Mouse (Mus musculus) fibroblast of lung, adult 2 months (primary cell): ENCODE data around the gene Tex14.

Source experiments
- DNase-seq: peaks from one replicate; pipeline ENCODE4 v3.0.0-alpha.2; 2011; ENCODE audit warnings: low read depth

Tex14 gene

GRCm38 (mm10) chr11:87571361-87571950, 166.6 kb downstream of the Tex14 start:
- DNase-seq = no peak

DNA sequence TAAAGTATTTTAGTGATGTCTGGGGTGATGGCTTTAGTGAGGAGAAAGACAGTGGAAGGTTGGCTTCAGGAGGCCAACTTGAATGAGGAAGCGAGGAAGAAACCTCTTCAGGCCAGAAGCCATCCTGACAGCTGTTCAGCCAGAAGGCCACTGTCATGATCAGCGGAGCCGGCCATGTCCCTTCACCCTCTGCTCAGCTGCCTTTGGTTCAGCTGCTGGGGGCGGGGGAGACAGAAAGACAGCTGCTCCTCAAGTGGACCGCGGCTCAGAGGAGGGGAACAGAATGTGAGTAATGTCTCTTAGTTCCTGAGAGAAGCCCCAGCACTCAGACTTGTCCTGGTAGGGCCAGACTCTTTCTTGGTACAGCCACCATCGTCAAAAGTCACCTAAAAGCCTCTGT, 168.9 kb downstream of the Tex14 start:
- DNase-seq = no peak

GRCm38 (mm10) chr11:87574520-87575180, 169.8 kb downstream of the Tex14 start:
- no peak for DNase-seq

DNA sequence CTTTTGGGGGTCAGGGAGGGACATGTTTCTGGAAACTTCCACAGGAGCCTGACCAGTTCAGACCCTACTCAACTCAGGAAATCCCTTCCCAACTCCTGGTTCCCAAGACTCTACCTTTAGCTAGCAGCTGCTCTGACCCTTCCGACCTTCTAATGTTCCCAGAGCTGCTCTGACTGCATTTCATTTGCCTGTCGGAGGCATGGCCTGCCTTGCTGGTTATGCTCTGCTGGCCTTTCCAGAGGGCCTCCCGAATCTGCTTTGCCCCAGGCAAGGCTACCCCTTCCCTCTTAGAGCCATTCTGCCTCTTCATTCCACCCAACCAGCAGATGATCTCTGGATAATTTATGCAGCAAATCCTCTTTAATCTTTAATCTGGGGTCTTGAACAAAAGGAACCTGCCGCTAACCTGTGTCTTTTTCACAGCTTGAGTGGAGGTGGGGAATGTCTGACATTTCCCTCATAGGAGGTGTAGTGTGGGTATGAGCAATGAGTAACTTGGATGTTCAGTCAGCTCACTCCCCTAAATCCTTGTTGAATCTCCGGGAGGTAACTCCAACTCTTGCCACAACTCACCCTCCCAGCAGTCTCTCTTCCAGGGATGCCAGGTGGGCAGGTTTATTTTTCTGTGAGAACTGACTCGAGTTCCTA, 172.9 kb downstream of the Tex14 start:
- no peak for DNase-seq

DNA sequence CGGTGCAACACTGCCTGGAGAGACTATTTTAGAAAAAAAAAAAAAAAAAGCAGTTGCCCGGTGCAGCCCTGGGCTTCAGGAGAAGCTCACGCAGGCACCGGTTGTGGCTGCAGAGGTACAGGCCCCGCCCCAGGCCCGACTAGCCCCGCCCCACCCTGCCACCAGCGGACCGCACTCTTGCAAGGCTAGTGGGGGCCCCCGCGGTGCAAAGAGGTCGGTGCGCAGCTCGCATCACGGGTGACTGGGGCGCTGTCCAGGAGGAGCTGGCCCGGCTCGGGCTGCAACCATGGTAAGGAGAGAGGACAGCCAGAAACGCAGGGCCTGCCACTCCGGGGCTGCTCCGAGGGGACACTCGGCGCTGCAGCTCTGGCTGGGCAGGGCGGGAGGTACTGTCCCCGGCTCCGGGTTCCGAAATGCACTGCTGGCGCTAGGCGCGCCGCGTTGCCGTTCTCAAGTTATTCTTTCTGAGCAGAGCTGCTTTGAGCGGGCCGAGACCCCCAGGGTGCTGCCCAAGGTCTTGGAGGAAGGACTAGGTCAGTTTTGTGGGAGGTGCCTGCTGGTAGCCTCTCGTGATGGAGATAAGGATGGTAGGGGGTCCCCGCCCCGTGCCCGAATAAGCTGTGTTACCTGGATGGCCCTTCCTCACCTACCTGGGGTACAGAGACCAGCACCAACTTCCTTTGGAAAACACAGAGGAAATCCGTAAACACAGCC, 173.5 kb downstream of the Tex14 start:
- DNase-seq = no peak

GRCm38 (mm10) chr11:87578963-87579601, 174.2 kb downstream of the Tex14 start:
- DNase-seq = no peak

DNA sequence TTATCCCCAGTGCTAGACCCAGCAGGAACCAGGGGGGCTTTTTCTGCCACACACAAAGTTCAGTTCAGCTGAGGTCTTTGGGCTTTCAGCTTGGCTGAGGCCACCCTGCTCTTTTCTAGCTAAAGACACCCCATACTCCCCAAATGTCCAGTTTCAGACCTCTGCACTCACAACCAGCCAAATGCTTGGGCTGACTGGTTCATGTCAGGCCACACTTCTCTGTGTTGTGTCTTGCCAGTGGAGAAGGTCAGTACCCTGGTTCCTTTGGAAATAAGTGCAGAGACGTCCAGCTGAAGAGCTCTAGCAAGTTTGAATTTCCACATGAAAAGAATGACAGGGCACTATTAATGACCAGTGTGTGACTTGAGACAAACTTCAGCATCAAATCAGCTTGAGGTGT, 174.8 kb downstream of the Tex14 start:
- DNase-seq = no peak

DNA sequence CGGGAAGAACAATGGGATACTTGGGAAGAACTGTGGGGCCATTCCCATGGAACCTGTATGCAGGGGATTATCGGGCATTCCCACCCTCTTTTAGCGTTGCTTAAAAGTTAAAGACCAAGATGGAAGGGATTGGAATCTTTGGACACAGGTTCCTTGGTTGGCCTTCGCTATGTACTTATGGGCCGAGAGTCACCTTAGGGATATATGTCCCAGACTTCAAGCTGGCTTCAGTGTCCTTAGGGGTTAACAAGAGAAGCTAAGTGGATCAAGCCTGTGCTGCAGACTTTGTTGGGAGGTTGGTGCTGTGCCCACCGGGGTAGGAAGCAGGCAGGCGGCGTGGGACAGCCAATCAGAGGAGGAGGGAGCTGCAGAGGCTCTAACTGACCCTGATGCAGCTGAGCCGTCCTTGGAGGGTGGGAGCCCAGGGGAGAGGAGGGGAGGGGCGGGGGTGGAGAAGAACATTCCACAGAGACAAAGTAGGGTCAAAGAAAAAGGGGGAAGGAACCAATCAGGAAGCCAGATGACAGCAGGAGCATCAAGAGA, 175.7 kb downstream of the Tex14 start:
- no peak for DNase-seq

- DNase-seq = no peak
Measured at GRCm38 (mm10) chr11:87581161-87581865, 176.4 kb downstream of the Tex14 start.

DNA sequence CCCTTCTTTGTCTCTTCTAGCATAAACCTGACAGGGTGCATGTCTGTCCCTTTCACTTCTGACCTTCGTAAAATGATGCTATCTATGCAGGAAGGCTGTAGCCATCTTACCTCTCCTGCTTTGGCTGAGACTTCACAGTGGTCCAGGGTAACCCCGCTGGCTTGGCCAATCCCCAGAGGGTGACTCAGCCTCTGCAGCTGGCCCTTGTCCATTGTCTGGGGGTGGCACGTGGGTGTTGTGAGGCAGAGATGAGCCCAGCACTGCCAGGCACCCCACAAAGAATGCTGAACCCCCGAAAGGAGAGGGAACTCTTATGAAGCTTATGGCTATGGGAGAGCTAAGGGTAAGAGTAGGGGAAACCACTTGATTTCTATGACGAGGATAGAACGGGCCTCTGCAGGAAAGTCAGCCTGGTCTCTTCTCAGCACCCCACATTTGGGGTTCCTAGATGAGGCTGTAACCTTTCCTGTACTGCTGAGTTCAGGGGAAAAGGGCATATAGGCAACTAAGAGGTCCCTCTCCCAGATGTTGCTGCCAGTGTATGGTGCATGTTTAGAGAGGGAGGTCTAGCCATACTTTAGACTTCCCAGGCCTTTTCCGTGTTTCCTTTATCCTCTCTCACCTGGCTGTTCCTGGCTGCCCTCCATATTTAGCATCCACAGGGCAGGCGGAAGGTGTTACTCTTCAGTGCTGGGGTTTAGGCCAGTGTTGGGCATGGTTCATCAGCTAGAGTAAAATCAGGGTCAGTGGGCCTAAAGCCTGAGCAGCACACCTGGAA, 177.3 kb downstream of the Tex14 start:
- no peak for DNase-seq

DNA sequence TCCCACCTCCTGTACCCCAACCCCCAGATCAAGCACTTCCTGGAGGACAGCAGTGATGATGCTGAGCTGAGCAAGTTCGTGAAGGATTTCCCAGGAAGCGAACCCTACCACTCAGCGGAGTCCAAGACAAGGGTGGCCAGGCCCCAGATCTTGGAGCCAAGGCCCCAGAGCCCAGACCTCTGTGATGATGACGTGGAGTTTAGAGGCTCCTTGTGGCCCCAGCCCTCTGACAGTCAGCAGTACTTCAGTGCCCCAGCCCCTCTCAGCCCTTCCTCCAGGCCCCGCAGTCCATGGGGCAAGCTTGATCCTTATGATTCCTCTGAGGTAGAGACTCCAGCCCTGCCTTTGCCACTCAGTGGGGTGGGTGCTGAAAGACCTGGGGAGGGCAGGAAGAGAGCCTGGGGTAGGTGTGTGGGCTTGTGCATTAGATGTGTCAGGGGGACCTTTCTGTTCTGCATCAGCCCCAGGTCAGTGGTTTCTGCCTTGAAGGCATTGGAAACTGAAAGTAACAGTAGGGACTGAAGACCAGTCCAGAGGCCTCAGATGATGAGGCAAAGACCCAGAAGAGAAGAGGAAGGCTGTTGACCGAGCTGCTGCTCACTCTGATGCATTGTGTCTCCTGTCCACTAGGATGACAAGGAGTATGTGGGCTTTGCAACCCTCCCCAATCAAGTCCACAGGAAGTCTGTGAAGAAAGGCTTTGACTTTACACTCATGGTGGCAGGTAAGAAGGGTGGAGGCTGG, 178.6 kb downstream of the Tex14 start:
- DNase-seq = no peak

DNA sequence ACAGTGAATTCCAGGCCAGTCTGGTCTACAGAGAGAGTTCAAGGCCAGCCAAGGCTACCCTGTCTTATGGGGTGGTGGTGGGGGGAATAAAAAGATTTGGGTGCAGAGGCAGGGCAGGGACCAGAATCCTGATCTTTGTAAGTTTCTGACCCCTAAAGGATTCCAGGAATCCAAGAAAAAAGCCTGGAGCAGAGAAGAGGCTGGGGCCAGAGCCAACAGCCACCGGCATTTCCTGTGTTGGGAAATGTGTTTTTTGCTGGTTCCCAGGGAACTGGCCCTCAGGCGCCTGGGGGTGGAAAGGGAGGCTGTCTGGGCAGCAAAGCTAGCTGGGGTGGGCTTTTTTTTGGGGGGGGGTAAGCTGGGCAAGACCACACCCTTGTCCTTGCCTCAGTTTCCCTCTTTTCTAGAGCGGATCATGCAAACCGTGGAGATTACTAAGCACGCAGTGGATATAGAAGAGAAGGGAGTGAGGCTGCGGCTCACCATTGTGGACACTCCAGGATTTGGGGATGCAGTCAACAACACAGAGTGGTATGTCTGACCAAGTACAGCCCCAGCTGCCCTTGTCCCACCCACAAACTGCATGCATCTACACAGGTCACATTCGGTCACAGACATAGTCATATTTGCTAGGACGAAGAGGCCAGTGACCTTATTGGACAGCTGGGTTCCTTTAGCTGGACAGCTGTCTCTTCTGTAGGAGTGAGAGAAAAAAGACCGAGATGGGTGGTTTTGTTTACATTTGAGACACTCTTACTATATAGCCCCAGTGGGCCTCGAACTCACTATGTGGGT, 180.0 kb downstream of the Tex14 start:
- peak; percentile 60 for DNase-seq

DNA sequence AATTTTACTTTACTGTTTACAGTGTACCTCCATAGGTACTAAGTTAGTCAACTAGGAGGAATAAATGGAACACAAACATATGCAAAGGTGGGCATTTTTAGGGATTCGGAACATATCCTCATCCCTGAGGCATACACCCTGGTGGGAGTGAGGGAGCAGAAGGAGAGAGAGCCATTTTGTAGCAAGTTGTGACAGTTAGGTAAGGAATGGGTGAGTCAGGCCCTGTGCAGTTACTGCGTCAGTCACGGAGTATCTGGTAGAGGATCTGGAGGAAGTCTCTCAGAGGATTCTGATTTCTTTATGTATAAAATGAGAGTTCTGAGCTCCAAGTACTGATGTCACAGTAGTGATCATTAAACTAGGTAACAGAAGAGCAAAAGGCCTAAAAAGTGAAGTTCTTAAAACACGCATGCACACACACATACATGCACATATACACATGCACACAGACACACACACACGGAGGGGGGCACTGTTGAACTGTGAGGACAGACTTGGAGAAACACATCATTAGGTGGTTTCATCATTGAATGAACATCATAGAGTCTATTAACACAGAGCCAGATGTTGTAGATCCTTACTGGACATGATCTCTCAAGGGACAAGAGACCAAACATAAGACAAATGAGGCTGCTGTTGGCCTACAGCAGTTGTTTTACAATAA, 182.5 kb downstream of the Tex14 start:
- no peak for DNase-seq

DNA sequence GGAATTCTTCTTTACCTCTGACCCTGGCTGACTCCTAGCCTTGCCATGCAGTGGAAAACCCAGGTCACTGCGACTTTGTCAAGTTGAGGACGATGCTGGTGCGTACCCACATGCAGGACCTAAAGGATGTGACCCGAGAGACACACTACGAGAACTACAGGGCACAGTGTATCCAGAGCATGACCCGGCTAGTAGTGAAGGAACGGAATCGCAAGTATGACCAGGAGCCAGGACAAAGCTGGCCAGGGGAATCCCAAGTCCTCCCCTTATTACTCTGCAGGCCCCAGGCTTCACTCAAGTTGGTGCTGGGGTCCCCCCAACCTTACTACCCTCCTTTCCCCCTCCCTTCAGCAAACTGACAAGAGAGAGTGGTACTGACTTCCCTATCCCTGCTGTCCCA, 184.7 kb downstream of the Tex14 start:
- DNase-seq = no peak

DNA sequence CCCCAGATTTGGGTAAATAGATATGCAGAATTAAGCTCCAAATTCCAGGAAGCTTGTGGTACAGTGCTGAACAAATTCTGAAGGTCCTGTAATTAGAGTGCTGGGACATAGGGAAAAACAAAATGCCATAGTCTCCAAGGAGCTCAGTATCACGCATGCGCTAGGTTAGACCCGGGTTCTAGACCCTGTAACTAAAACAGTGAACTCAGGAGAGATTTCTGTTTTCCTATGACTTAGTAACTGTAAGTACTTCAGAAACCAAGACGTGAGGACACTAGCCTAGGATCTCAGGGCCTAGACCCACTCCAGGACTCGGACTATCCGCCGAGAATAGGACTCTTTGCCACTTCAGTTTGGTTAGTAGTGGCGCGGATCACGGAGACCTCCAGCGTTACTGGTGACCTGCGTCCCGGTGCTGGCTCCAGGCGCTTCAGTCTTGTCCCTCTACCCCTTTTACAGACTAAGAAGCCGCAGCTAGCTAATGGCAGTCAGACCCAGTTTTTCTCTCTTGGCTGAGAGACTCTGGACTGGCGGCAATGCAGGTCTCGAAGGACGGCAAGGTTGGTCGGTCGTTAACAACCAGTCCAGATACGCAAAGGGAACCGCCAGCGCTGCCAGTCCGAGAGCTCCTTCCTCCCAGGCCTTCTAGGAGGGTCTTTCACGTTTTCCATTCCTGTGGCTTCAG, 186.1 kb downstream of the Tex14 start:
- DNase-seq = no peak

- peak; percentile 100 for DNase-seq
Measured at GRCm38 (mm10) chr11:87591526-87592353, 186.9 kb downstream of the Tex14 start, which contains the start of gene Mtmr4. Gene Mtmr4, plus strand, starts transcription at chr11:87592162.

- no peak for DNase-seq
Measured at GRCm38 (mm10) chr11:87592354-87592695, 187.5 kb downstream of the Tex14 start.
